Mouse (Mus musculus) thymus, adult 2 months (tissue): ENCODE data around the gene Prr15l. TPM values are rescaled to one million over a fixed set of nuclear protein-coding genes. Genes with fewer than 3 reads are reported as not detected.

Experiments used
- DNase-seq: peaks from one replicate; pipeline ENCODE4 v3.0.0; 2021
- H3K27ac ChIP-seq: fragments of 200-500 bp; 2 replicates; pipeline ENCODE4 v1.5.1; 2012; ENCODE audit warnings: low read length, control low read depth; ENCODE audit not compliant: control insufficient read depth, insufficient read depth
- H3K27me3 ChIP-seq: fragments of 200-500 bp; 2 replicates; pipeline ENCODE4 v1.6.1; 2012; ENCODE audit warnings: mild to moderate bottlenecking, low read length, moderate library complexity, mixed read lengths; ENCODE audit not compliant: control insufficient read depth, insufficient read depth
- H3K36me3 ChIP-seq: fragments of 200-500 bp; 2 replicates; pipeline ENCODE4 v1.6.1; 2012; ENCODE audit warnings: mild to moderate bottlenecking, low read length, moderate library complexity; ENCODE audit not compliant: control insufficient read depth, insufficient read depth
- H3K4me1 ChIP-seq: fragments of 200-500 bp; replicated peaks from 2 replicates; pipeline ENCODE4 v1.6.1; 2012; ENCODE audit warnings: low read length; ENCODE audit not compliant: control insufficient read depth, insufficient read depth
- H3K4me3 ChIP-seq: fragments of 200-500 bp; 2 replicates; pipeline ENCODE4 v1.5.1; 2012; ENCODE audit warnings: mild to moderate bottlenecking, low read length, control low read depth, moderate library complexity; ENCODE audit not compliant: control insufficient read depth, insufficient read depth
- CTCF ChIP-seq: fragments of 200-500 bp; IDR thresholded peaks from 2 replicates; pipeline ENCODE4 v1.5.1; 2012; ENCODE audit warnings: mild to moderate bottlenecking, control low read depth, low read length, moderate library complexity, borderline replicate concordance; ENCODE audit not compliant: control insufficient read depth, poor library complexity, insufficient read depth; ENCODE audit errors: extremely low read depth
- POLR2A ChIP-seq: fragments of 200-500 bp; IDR thresholded peaks from 2 replicates; pipeline ENCODE4 v1.6.1; 2012; ENCODE audit warnings: mild to moderate bottlenecking, low read length, control low read depth, moderate library complexity; ENCODE audit not compliant: control insufficient read depth, poor library complexity, insufficient read depth; ENCODE audit errors: extremely low read depth
- WGBS: fragments of 180-500 bp; shearing (Covaris S2); methylation state at CpG from one replicate; pipeline ENCODE4 v1.1.7; 2018; 5-methylcytosine and 5-hydroxymethylcytosine counted together
- polyA plus RNA-seq: library from polyadenylated mRNA; depleted of rRNA; stranded (reverse); fragments of >200 nt; gene quantifications from 2 replicates; pipeline ENCODE4 v1.2.3, GENCODE M21; 2012; rRNA removed

The Prr15l gene
- 0.98 and 1.3 TPM in 2 replicates for polyA plus RNA-seq

GRCm38 (mm10) chr11:96928088-96928487 lies at the start of gene Prr15l:
TSS of gene Prr15l (plus strand) at chr11:96928104.
- peaks cover 9% of the 10 kb centered on the region for H3K4me1 ChIP-seq
- no peak for TF ChIP-seq POLR2A
- no peak for TF ChIP-seq CTCF
- WGBS = 93% methylated on average over 2 of the region's 2 CpGs
- H3K27ac ChIP-seq = no peak within 1 kb of the TSS
- no peak for DNase-seq
- no peaks in the 10 kb centered on the region for H3K36me3 ChIP-seq
- H3K27me3 ChIP-seq = no peaks in the 10 kb centered on the region
- no peak within 1 kb of the TSS for H3K4me3 ChIP-seq

- no peaks in the 10 kb centered on the region for H3K4me1 ChIP-seq
- no peaks in the 10 kb centered on the region for H3K36me3 ChIP-seq
- peaks cover 6% of the 10 kb centered on the region; the same call in 1 of the 2 replicates for H3K27me3 ChIP-seq
- no peak overlapping the region for H3K27ac ChIP-seq
- 10% methylated on average over 3 of the region's 3 CpGs for WGBS
- DNase-seq = no peak
- no peak overlapping the region for H3K4me3 ChIP-seq
- TF ChIP-seq POLR2A (no peak), CTCF (no peak)
These were observed 49.2 kb upstream of the Prr15l start for GRCm38 (mm10) chr11:96878715-96879114.

- H3K4me1 ChIP-seq = no peaks in the 10 kb centered on the region
These were observed 48.5 kb upstream of the Prr15l start for GRCm38 (mm10) chr11:96879359-96879758.

GRCm38 (mm10) chr11:96880296-96880695 lies 47.6 kb upstream of the Prr15l start:
- 95% methylated on average over 9 of the region's 9 CpGs for WGBS
- no peaks in the 10 kb centered on the region for H3K4me1 ChIP-seq

More at GRCm38 (mm10) chr11:96879359-96879758, 48.5 kb upstream of the Prr15l start:
- 13% methylated on average over 7 of the region's 7 CpGs for WGBS
- Histone ChIP-seq H3K4me3 (no peak overlapping the region), H3K27me3 (peaks cover 6% of the 10 kb centered on the region; the same call in 1 of the 2 replicates), H3K36me3 (no peaks in the 10 kb centered on the region), H3K27ac (no peak overlapping the region)
- DNase-seq = no peak
- TF ChIP-seq POLR2A (no peak), CTCF (no peak)

GRCm38 (mm10) chr11:96885901-96886340 lies 42.0 kb upstream of the Prr15l start:
- H3K27me3 ChIP-seq = no peaks in the 10 kb centered on the region
- no peak for DNase-seq

More at GRCm38 (mm10) chr11:96880296-96880695, 47.6 kb upstream of the Prr15l start:
- no peak for DNase-seq
- TF ChIP-seq POLR2A (no peak), CTCF (no peak)
- H3K4me3 ChIP-seq = no peak overlapping the region
- no peak overlapping the region for H3K27ac ChIP-seq
- no peaks in the 10 kb centered on the region for H3K36me3 ChIP-seq
- peaks cover 6% of the 10 kb centered on the region; the same call in 1 of the 2 replicates for H3K27me3 ChIP-seq

GRCm38 (mm10) chr11:96886942-96887546 lies 40.9 kb upstream of the Prr15l start:
- Histone ChIP-seq H3K27me3 (no peaks in the 10 kb centered on the region), H3K4me3 (no peak overlapping the region), H3K27ac (no peak overlapping the region), H3K4me1 (peaks cover 4% of the 10 kb centered on the region), H3K36me3 (no peaks in the 10 kb centered on the region)
- DNase-seq = no peak
- WGBS = 63% methylated on average over 8 of the region's 8 CpGs
- TF ChIP-seq POLR2A (no peak), CTCF (no peak)

More at GRCm38 (mm10) chr11:96885901-96886340, 42.0 kb upstream of the Prr15l start:
- 86% methylated on average over 5 of the region's 5 CpGs for whole genome bisulfite sequencing
- TF ChIP-seq POLR2A (no peak), CTCF (no peak)
- Histone ChIP-seq H3K4me3 (no peak overlapping the region), H3K4me1 (peaks cover 4% of the 10 kb centered on the region), H3K27ac (no peak overlapping the region), H3K36me3 (no peaks in the 10 kb centered on the region)
